16 mouse cellular contexts compared by ENCODE assay signal in the genomic region with DNA sequence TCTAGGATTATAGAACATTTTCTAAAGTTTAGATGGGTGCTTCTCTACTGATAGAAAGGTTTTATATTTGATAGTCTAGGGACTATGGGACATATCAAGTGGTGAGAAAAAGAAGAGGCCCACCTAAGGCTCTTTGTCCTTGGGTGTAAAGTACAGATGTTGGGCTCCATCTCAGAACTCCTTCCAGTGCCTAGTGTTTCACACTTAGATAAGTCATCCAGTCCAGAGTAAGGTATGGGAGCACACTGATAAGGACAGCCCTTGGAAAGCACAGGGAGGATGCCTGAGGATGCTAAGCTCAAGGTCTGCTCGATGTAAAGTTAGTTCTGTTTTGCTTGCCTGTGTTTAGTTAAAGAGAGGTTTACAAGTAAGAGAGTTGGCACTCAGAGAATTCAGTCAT.
"Had no signal": no experiment of that assay in that cellular context is flagged by ENCODE, and none has a peak within 500 bp of the region (broad histone marks: within the 10 kb centered on the region; RNA-seq: fewer than 3 reads in every experiment).

No protein-coding gene starts in this region.

- H3K27me3 ChIP-seq: intestine, embryonic 15.5 days; kidney, embryonic 15.5 days; limb, embryonic 15.5 days; megakaryocyte, embryonic 14.5 days; neural tube, embryonic 15.5 days; stomach, embryonic 15.5 days had no signal

- H3K9me3 ChIP-seq: intestine, embryonic 15.5 days; kidney, embryonic 15.5 days; limb, embryonic 15.5 days; neural tube, embryonic 15.5 days; stomach, embryonic 15.5 days had no signal

- H3K4me3 ChIP-seq: intestine, embryonic 15.5 days; kidney, embryonic 15.5 days; limb, embryonic 15.5 days; megakaryocyte, embryonic 14.5 days; myocyte; neural tube, embryonic 15.5 days; stomach, embryonic 15.5 days had no signal

- DNase-seq: kidney, adult 18-20 months; lung, postnatal 10 days; midbrain, embryonic 14.5 days; right cerebral cortex, postnatal 4 days; spleen, adult 18-20 months; thymus, adult 2 months; thymus, postnatal 25 days had no signal

- H3K36me3 ChIP-seq: intestine, embryonic 15.5 days; stomach, embryonic 15.5 days had no signal

- H3K4me2 ChIP-seq: intestine, embryonic 15.5 days; kidney, embryonic 15.5 days; limb, embryonic 15.5 days; lung, embryonic 14.5 days; neural tube, embryonic 15.5 days; stomach, embryonic 15.5 days had no signal

- ATAC-seq: intestine, embryonic 15.5 days had no signal

- H3K27ac ChIP-seq: intestine, embryonic 15.5 days; kidney, embryonic 15.5 days; limb, embryonic 15.5 days; macrophage; neural tube, embryonic 15.5 days; stomach, embryonic 15.5 days had no signal

- H3K9ac ChIP-seq: intestine, embryonic 15.5 days; kidney, embryonic 15.5 days; limb, embryonic 15.5 days; lung, embryonic 14.5 days; neural tube, embryonic 15.5 days; stomach, embryonic 15.5 days had no signal
